ENCODE assay signal across 20 mouse cellular contexts in genomic region chr2:32983617-32984016, GRCm38 (mm10). TPM values are rescaled to one million over a fixed set of nuclear protein-coding genes. Genes with fewer than 3 reads are reported as not detected.
A peak's percentile ranks its signal among the peaks of the same experiment; 100 is the strongest.
DNase-seq lines count a peak whose midpoint lies in the region; ATAC-seq lines count a peak whose summit lies in the region.
"Had no signal": no experiment of that assay in that cellular context is flagged by ENCODE, and none has a peak within 500 bp of the region (broad histone marks: within the 10 kb centered on the region; RNA-seq: fewer than 3 reads in every experiment).

No protein-coding gene starts in this region.

- DNase-seq in CD4-positive, CD25-positive, alpha-beta regulatory T cell, adult 2 months (ENCODE audit: low read depth, low spot score): peak; percentile 16
- DNase-seq in liver: no peak
- peak; percentile 62 for DNase-seq in Muller cell, postnatal 12 days (ENCODE audit: inconsistent ontology term)
- DNase-seq in cerebellum, adult 18-20 months: no peak
- DNase-seq in neural tube, embryonic 10.5 days (ENCODE audit: extremely low spot score, low spot score): no peak
- DNase-seq: adrenal gland, postnatal 14 days; cerebellum, adult 8-10 months; cerebellum, postnatal 14 days; embryo, embryonic 11 days; gastrocnemius, postnatal 36 days; heart, adult 11 months; heart, postnatal 36 days had no signal

- H3K9ac ChIP-seq in liver, embryonic 15.5 days: no peak overlapping the region
- H3K9ac ChIP-seq in intestine, embryonic 16.5 days (ENCODE audit: low read depth, low read length): no peak overlapping the region
- H3K9ac ChIP-seq: embryonic facial prominence, embryonic 12.5 days; forebrain, embryonic 15.5 days; hindbrain, embryonic 15.5 days had no signal

- no peaks in the 10 kb centered on the region for H3K9me3 ChIP-seq in liver, embryonic 15.5 days (replicated peaks)
- no peaks in the 10 kb centered on the region for H3K9me3 ChIP-seq in intestine, embryonic 16.5 days (ENCODE audit: control insufficient read depth, low read length)
- H3K9me3 ChIP-seq: embryonic facial prominence, embryonic 12.5 days; forebrain, embryonic 15.5 days; heart, embryonic 13.5 days; hindbrain, embryonic 15.5 days had no signal

- H3K4me2 ChIP-seq in liver, embryonic 15.5 days: peak overlapping the region; percentile 98; the same call in 1 of the 2 replicates
- H3K4me2 ChIP-seq in intestine, embryonic 16.5 days (ENCODE audit: low read depth, low read length): peak overlapping the region; percentile 97

- H3K4me3 ChIP-seq in liver, embryonic 15.5 days (replicated peaks): no peak overlapping the region
- no peak overlapping the region for H3K4me3 ChIP-seq in intestine, embryonic 16.5 days (ENCODE audit: low read length)
- H3K4me3 ChIP-seq: hindbrain, embryonic 15.5 days had no signal

- ATAC-seq in CD4-positive, CD25-positive, alpha-beta regulatory T cell, adult 4 months: no peak
- no peak for ATAC-seq in liver, embryonic 15.5 days (ENCODE audit: insufficient read depth)
- ATAC-seq in intestine, embryonic 16.5 days: peak; percentile 58
- ATAC-seq: forebrain, embryonic 15.5 days; inflammation-experienced regulatory T-cells, adult 6 months had no signal

- no peak overlapping the region for H3K27ac ChIP-seq in liver, embryonic 15.5 days (replicated peaks)
- H3K27ac ChIP-seq in intestine, embryonic 16.5 days (ENCODE audit: low read length): no peak overlapping the region
- H3K27ac ChIP-seq: embryonic facial prominence, embryonic 12.5 days; forebrain, embryonic 15.5 days; heart, embryonic 13.5 days; hindbrain, embryonic 15.5 days had no signal

- peaks cover 46% of the 10 kb centered on the region for H3K4me1 ChIP-seq in liver, embryonic 15.5 days (replicated peaks)
- peaks cover 8% of the 10 kb centered on the region for H3K4me1 ChIP-seq in intestine, embryonic 16.5 days (ENCODE audit: control insufficient read depth, insufficient read depth, low read length)

- 40% methylated on average over 6 of the region's 6 CpGs for WGBS in liver, embryonic 15.5 days (ENCODE audit: insufficient replicate concordance)
- WGBS in intestine, embryonic 16.5 days: 43% methylated on average over 6 of the region's 6 CpGs

- H3K36me3 ChIP-seq in liver, embryonic 15.5 days (replicated peaks): no peaks in the 10 kb centered on the region
- no peaks in the 10 kb centered on the region for H3K36me3 ChIP-seq in intestine, embryonic 16.5 days (ENCODE audit: control insufficient read depth, insufficient read depth, low read length)
- H3K36me3 ChIP-seq: embryonic facial prominence, embryonic 12.5 days; forebrain, embryonic 15.5 days; heart, embryonic 13.5 days had no signal

- H3K27me3 ChIP-seq in liver, embryonic 15.5 days: peaks cover 12% of the 10 kb centered on the region
- H3K27me3 ChIP-seq in intestine, embryonic 16.5 days (replicated peaks; ENCODE audit: control insufficient read depth, insufficient read depth, low read length): no peaks in the 10 kb centered on the region
- H3K27me3 ChIP-seq: embryonic facial prominence, embryonic 12.5 days; forebrain, embryonic 15.5 days; heart, embryonic 13.5 days; hindbrain, embryonic 15.5 days had no signal

RNA-seq across cellular contexts. Expression of gene Slc2a8, which starts 1.7 kb away (rescaled TPM):
- 1 to 10 TPM; 1.7 to 3.3 TPM for polyA plus RNA-seq in CD4-positive, CD25-positive, alpha-beta regulatory T cell, adult 4 months (2017; shearing (Covaris generic))
- polyA plus RNA-seq in liver, embryonic 15.5 days (2015; fragmentation: Nextera tagmentation; extraction: Ambion mirVana): 9.1 and 10.4 TPM in 2 replicates
- 21.5 and 26.6 TPM in 2 replicates for polyA plus RNA-seq in intestine, embryonic 16.5 days (2015; fragmentation: Nextera tagmentation; extraction: Ambion mirVana)

RNA-seq across cellular contexts. Expression of gene Lrsam1, which starts 22.2 kb away (rescaled TPM):
- 10 to 100 TPM in 1 of 2 experiments, 1 to 10 TPM in 1; 5.5 to 11.1 TPM for polyA plus RNA-seq in CD4-positive, CD25-positive, alpha-beta regulatory T cell, adult 4 months (2017; shearing (Covaris generic))
- 2.0 and 2.5 TPM in 2 replicates for polyA plus RNA-seq in liver, embryonic 15.5 days (2015; fragmentation: Nextera tagmentation; extraction: Ambion mirVana)
- polyA plus RNA-seq in intestine, embryonic 16.5 days (2015; fragmentation: Nextera tagmentation; extraction: Ambion mirVana): 6.8 and 7.8 TPM in 2 replicates

RNA-seq across cellular contexts. Expression of gene Rpl12, which starts 22.3 kb away (rescaled TPM):
- polyA plus RNA-seq in CD4-positive, CD25-positive, alpha-beta regulatory T cell, adult 4 months (2017; shearing (Covaris generic)): 100 to 1,000 TPM in 1 of 2 experiments, 10 to 100 TPM in 1; 43.5 to 613 TPM
- 79.8 and 80.2 TPM in 2 replicates for polyA plus RNA-seq in liver, embryonic 15.5 days (2015; fragmentation: Nextera tagmentation; extraction: Ambion mirVana)
- polyA plus RNA-seq in intestine, embryonic 16.5 days (2015; fragmentation: Nextera tagmentation; extraction: Ambion mirVana): 141 and 162 TPM in 2 replicates

Comparison
In these comparisons a context has a peak if more than half of its experiments do, and no peak if none do; other contexts are left out.
1. DNase-seq: peak in CD4-positive, CD25-positive, alpha-beta regulatory T cell, adult 2 months (single experiment) and Muller cell, postnatal 12 days (single experiment); none in liver (single experiment), cerebellum, adult 18-20 months (0 of 2) and neural tube, embryonic 10.5 days (single experiment).